Mouse (Mus musculus) heart, postnatal 14 days (tissue): ENCODE results near the gene Nbas. TPM values are rescaled to one million over a fixed set of nuclear protein-coding genes. Genes with fewer than 3 reads are reported as not detected.
A peak's percentile ranks its signal among the peaks of the same experiment; 100 is the strongest.

Experiments
- DNase-seq, 2 experiments: peaks; one replicate each; pipeline ENCODE4 v3.0.0; 2021 to 2022
- intact Hi-C: fragments of 180-260 bp; cut with DNase I; formaldehyde crosslinking; loops from one replicate; pipeline ENCODE4 v1.15.1; 2025
- total RNA-seq, 2 experiments: library from RNA; stranded (reverse); gene quantifications; 2 replicates each; pipeline ENCODE4 v1.2.3; 2021

The Nbas gene
- total RNA-seq, 2 experiments from 2014 or later = 23.0 to 23.4 TPM

- peak in 1 of 2 experiments; percentile 22 for DNase-seq
- intact Hi-C loops = no loop called here
Observed at GRCm38 (mm10) chr12:13602414-13602813, 333.5 kb downstream of the Nbas start.

- intact Hi-C loops = no loop called here
Observed at GRCm38 (mm10) chr12:13607021-13607420, 338.1 kb downstream of the Nbas start.

GRCm38 (mm10) chr12:13609027-13609426, 340.1 kb downstream of the Nbas start:
- intact Hi-C loops = no loop called here

More at GRCm38 (mm10) chr12:13607021-13607420, 338.1 kb downstream of the Nbas start:
- DNase-seq = no peak

GRCm38 (mm10) chr12:13613041-13613440, 344.1 kb downstream of the Nbas start:
- intact Hi-C loops = no loop called here
- DNase-seq = no peak

More at GRCm38 (mm10) chr12:13609027-13609426, 340.1 kb downstream of the Nbas start:
- DNase-seq = no peak

- intact Hi-C loops = no loop called here
- DNase-seq = no peak
Observed at GRCm38 (mm10) chr12:13615661-13616060, 346.7 kb downstream of the Nbas start.

- DNase-seq = no peak
- intact Hi-C loops = no loop called here
Observed at GRCm38 (mm10) chr12:13622150-13622822, 353.4 kb downstream of the Nbas start.

- DNase-seq = peak in 1 of 2 experiments; percentile 11
- intact Hi-C loops = no loop called here
Observed at GRCm38 (mm10) chr12:13626803-13627706, 358.1 kb downstream of the Nbas start.

Other genes starting within 250 kb of the Nbas start
- 10 to 100 TPM; 65.1 to 74.1 TPM for gene Ddx1, start 19.9 kb upstream of the Nbas start, total RNA-seq